12 mouse cellular contexts compared by ENCODE assay signal in the genomic region with DNA sequence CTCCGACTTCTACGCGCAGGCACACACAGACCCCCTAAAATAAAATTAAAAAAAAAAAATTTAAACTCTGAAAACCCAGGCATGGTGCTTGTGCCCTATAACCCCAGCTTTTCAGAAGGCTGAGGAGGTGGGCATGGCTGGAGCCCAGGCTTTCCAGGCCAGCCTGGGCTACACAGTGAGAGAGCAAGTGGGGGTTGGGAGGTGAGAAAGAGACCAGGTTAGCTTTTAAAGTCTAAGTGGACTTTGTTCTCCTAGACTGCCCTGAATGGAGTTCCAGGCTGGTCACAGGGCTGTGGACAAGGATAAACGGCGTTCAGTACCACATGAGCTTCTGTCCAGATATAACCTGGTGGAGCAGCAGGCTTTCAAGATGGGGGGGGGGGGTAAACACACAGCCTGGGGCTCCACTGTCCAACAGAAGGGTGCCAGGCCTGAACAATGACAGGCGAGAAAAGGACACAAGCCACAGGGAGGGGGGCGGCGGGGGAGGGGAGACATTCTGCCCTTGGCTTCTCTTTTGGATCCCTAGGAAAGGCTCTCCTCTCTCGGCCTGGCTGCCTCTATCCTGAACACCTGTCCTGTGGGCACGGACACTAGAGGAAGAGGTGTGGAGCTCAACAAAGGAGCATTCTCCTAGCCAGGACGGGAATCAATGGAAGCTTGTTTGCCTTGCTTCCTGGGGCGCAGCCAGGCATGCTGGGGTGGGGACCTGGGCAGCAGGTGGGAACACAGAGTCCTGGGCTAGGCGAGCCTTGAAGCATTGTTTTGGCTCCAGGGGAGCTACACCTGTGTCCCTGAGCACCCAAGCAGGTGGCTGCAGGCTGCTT. TPM values are rescaled to one million over a fixed set of nuclear protein-coding genes. Genes with fewer than 3 reads are reported as not detected.
DNase-seq lines count a peak whose midpoint lies in the region; ATAC-seq and TF ChIP-seq lines count a peak whose summit lies in the region.
"Had no signal": no experiment of that assay in that cellular context is flagged by ENCODE, and none has a peak within 500 bp of the region (broad histone marks: within the 10 kb centered on the region; RNA-seq: fewer than 3 reads in every experiment).

No protein-coding gene starts in this region.

- 58% methylated on average over 13 of the region's 13 CpGs for WGBS in forebrain, embryonic 10.5 days
- 59% methylated on average over 13 of the region's 13 CpGs for WGBS in forebrain, postnatal 0 days
- WGBS in midbrain, embryonic 13.5 days = 63% methylated on average over 13 of the region's 13 CpGs
- WGBS in midbrain, embryonic 14.5 days = 65% methylated on average over 13 of the region's 13 CpGs
- WGBS in heart, embryonic 15.5 days = 45% methylated on average over 13 of the region's 13 CpGs
- 63% methylated on average over 13 of the region's 13 CpGs for WGBS in stomach, embryonic 14.5 days

- no peak overlapping the region for H3K4me3 ChIP-seq in forebrain, embryonic 10.5 days
- no peak overlapping the region for H3K4me3 ChIP-seq in forebrain, postnatal 0 days (ENCODE audit: low read depth, low read length)
- H3K4me3 ChIP-seq in midbrain, embryonic 13.5 days (replicated peaks) = no peak overlapping the region
- no peak overlapping the region for H3K4me3 ChIP-seq in midbrain, embryonic 14.5 days (replicated peaks; ENCODE audit: low read depth, low read length)
- no peak overlapping the region for H3K4me3 ChIP-seq in heart, embryonic 15.5 days
- no peak overlapping the region for H3K4me3 ChIP-seq in stomach, embryonic 14.5 days (ENCODE audit: low read depth, low read length)
- H3K4me3 ChIP-seq: myocyte had no signal

- no peak for TF ChIP-seq CTCF in forebrain, postnatal 0 days (IDR thresholded peaks at IDR 0.05; ENCODE audit: low read depth)

- peaks cover 54% of the 10 kb centered on the region for H3K4me1 ChIP-seq in forebrain, embryonic 10.5 days
- no peaks in the 10 kb centered on the region; the same call in 1 of the 2 replicates for H3K4me1 ChIP-seq in forebrain, postnatal 0 days (ENCODE audit: insufficient read depth)
- peaks cover 31% of the 10 kb centered on the region for H3K4me1 ChIP-seq in midbrain, embryonic 13.5 days (replicated peaks)
- H3K4me1 ChIP-seq in midbrain, embryonic 14.5 days (ENCODE audit: control insufficient read depth, insufficient read depth, low read length) = peaks cover 7% of the 10 kb centered on the region
- peaks cover 36% of the 10 kb centered on the region for H3K4me1 ChIP-seq in heart, embryonic 15.5 days (replicated peaks)
- no peaks in the 10 kb centered on the region; the same call in 1 of the 2 replicates for H3K4me1 ChIP-seq in stomach, embryonic 14.5 days (ENCODE audit: control insufficient read depth, insufficient read depth, low read length)

- H3K36me3 ChIP-seq in forebrain, embryonic 10.5 days (replicated peaks) = no peaks in the 10 kb centered on the region
- H3K36me3 ChIP-seq in forebrain, postnatal 0 days (ENCODE audit: insufficient read depth) = no peaks in the 10 kb centered on the region
- no peaks in the 10 kb centered on the region for H3K36me3 ChIP-seq in midbrain, embryonic 13.5 days
- no peaks in the 10 kb centered on the region for H3K36me3 ChIP-seq in midbrain, embryonic 14.5 days (ENCODE audit: control insufficient read depth, insufficient read depth, low read length)
- no peaks in the 10 kb centered on the region for H3K36me3 ChIP-seq in heart, embryonic 15.5 days
- H3K36me3 ChIP-seq in stomach, embryonic 14.5 days (ENCODE audit: control insufficient read depth, insufficient read depth, low read length) = no peaks in the 10 kb centered on the region

- no peaks in the 10 kb centered on the region for H3K9me3 ChIP-seq in forebrain, embryonic 10.5 days
- no peaks in the 10 kb centered on the region for H3K9me3 ChIP-seq in forebrain, postnatal 0 days (ENCODE audit: low read length)
- H3K9me3 ChIP-seq in midbrain, embryonic 13.5 days = no peaks in the 10 kb centered on the region
- no peaks in the 10 kb centered on the region for H3K9me3 ChIP-seq in midbrain, embryonic 14.5 days (ENCODE audit: control insufficient read depth, low read length)
- no peaks in the 10 kb centered on the region for H3K9me3 ChIP-seq in heart, embryonic 15.5 days (replicated peaks)
- no peaks in the 10 kb centered on the region for H3K9me3 ChIP-seq in stomach, embryonic 14.5 days (ENCODE audit: control insufficient read depth, low read depth, low read length)

- H3K9ac ChIP-seq in forebrain, postnatal 0 days = no peak overlapping the region
- no peak overlapping the region for H3K9ac ChIP-seq in midbrain, embryonic 13.5 days (replicated peaks)
- no peak overlapping the region for H3K9ac ChIP-seq in midbrain, embryonic 14.5 days (replicated peaks; ENCODE audit: low read length)
- peak overlapping the region; percentile 44; the same call in 1 of the 2 replicates for H3K9ac ChIP-seq in heart, embryonic 15.5 days
- no peak overlapping the region for H3K9ac ChIP-seq in stomach, embryonic 14.5 days (replicated peaks; ENCODE audit: low read depth, low read length)

- no peak overlapping the region for H3K4me2 ChIP-seq in forebrain, postnatal 0 days (ENCODE audit: low read depth)
- H3K4me2 ChIP-seq in midbrain, embryonic 13.5 days (replicated peaks) = no peak overlapping the region
- no peak overlapping the region for H3K4me2 ChIP-seq in midbrain, embryonic 14.5 days (ENCODE audit: low read length)
- H3K4me2 ChIP-seq in heart, embryonic 15.5 days = no peak overlapping the region
- H3K4me2 ChIP-seq in stomach, embryonic 14.5 days (replicated peaks; ENCODE audit: low read depth, low read length) = no peak overlapping the region

- peaks cover 10% of the 10 kb centered on the region for H3K27me3 ChIP-seq in forebrain, embryonic 10.5 days (ENCODE audit: poor library complexity, severe bottlenecking)
- no peaks in the 10 kb centered on the region for H3K27me3 ChIP-seq in forebrain, postnatal 0 days (ENCODE audit: insufficient read depth, low read length)
- no peaks in the 10 kb centered on the region for H3K27me3 ChIP-seq in midbrain, embryonic 13.5 days
- no peaks in the 10 kb centered on the region for H3K27me3 ChIP-seq in midbrain, embryonic 14.5 days (ENCODE audit: control insufficient read depth, insufficient read depth, low read length)
- H3K27me3 ChIP-seq in heart, embryonic 15.5 days = no peaks in the 10 kb centered on the region
- no peaks in the 10 kb centered on the region for H3K27me3 ChIP-seq in stomach, embryonic 14.5 days (ENCODE audit: control insufficient read depth, insufficient read depth, low read length)

- H3K27ac ChIP-seq in forebrain, embryonic 10.5 days = peak overlapping the region; percentile 66
- H3K27ac ChIP-seq in forebrain, postnatal 0 days (ENCODE audit: low read depth, low read length) = no peak overlapping the region
- H3K27ac ChIP-seq in midbrain, embryonic 13.5 days = no peak overlapping the region
- no peak overlapping the region for H3K27ac ChIP-seq in midbrain, embryonic 14.5 days (replicated peaks; ENCODE audit: low read depth, low read length)
- H3K27ac ChIP-seq in heart, embryonic 15.5 days = peak overlapping the region; percentile 96
- H3K27ac ChIP-seq in stomach, embryonic 14.5 days (ENCODE audit: low read length) = peak overlapping the region; percentile 88

- DNase-seq in forebrain, embryonic 10.5 days (ENCODE audit: extremely low spot score, low spot score) = no peak
- no peak for DNase-seq in forebrain, postnatal 0 days
- no peak for DNase-seq in midbrain, embryonic 14.5 days
- no peak for DNase-seq in frontal cortex, adult 2 months (ENCODE audit: extremely low spot score in 1 of 2, low spot score in 1 of 2)
- no peak for DNase-seq in spleen, postnatal 14 days (ENCODE audit: low spot score in 2 of 2)

- ATAC-seq in forebrain, postnatal 0 days = no peak
- 0 out of 2 replicates have a peak, but pooled peaks have one; percentile 5 for ATAC-seq in midbrain, embryonic 13.5 days
- ATAC-seq in midbrain, embryonic 14.5 days (ENCODE audit: low FRiP score, low TSS enrichment) = no peak
- ATAC-seq in heart, embryonic 15.5 days (replicated peaks; ENCODE audit: insufficient number of reproducible peaks, insufficient read depth, low FRiP score, low read depth) = no peak
- ATAC-seq in stomach, embryonic 14.5 days (ENCODE audit: insufficient number of reproducible peaks, insufficient read depth, low FRiP score, low read depth) = peak; percentile 70

RNA-seq across cellular contexts. Expression of a gene that starts 27.9 kb away (rescaled TPM):
- not detected in 2 replicates for polyA plus RNA-seq in forebrain, embryonic 10.5 days (2016; fragmentation: Nextera tagmentation; extraction: Ambion mirVana)
- total RNA-seq in forebrain, postnatal 0 days (2014; rRNA removed) = not detected in 2 replicates
- not detected in 2 replicates for polyA plus RNA-seq in forebrain, postnatal 0 days (2015; fragmentation: Nextera tagmentation; extraction: Ambion mirVana)
- not detected in 2 replicates for polyA plus RNA-seq in midbrain, embryonic 13.5 days (2015; fragmentation: Nextera tagmentation; extraction: Ambion mirVana)
- not detected in 2 replicates for polyA plus RNA-seq in midbrain, embryonic 14.5 days (2014; fragmentation: Nextera tagmentation; extraction: Ambion mirVana)
- polyA plus RNA-seq in heart, embryonic 15.5 days (2015; fragmentation: Nextera tagmentation; extraction: Ambion mirVana) = 0.52 TPM in 1 of 2 replicates, not detected in the other
- polyA plus RNA-seq in stomach, embryonic 14.5 days (2014; fragmentation: Nextera tagmentation; extraction: Ambion mirVana) = not detected in 2 replicates
- not detected in 2 replicates for polyA plus RNA-seq in frontal cortex, adult 2 months (2012; rRNA removed)
- total RNA-seq: layer of hippocampus, postnatal 10 days had no signal
- polyA plus RNA-seq: forebrain, embryonic 11.5 days; myocyte; urinary bladder, adult 2 months had no signal

RNA-seq across cellular contexts. Expression of a gene that starts 46.3 kb away (rescaled TPM):
- polyA plus RNA-seq in forebrain, embryonic 10.5 days (2016; fragmentation: Nextera tagmentation; extraction: Ambion mirVana) = 152 and 158 TPM in 2 replicates
- 73.0 and 73.3 TPM in 2 replicates for total RNA-seq in forebrain, postnatal 0 days (2014; rRNA removed)
- polyA plus RNA-seq in forebrain, postnatal 0 days (2015; fragmentation: Nextera tagmentation; extraction: Ambion mirVana) = 71.9 and 76.8 TPM in 2 replicates
- polyA plus RNA-seq in midbrain, embryonic 13.5 days (2015; fragmentation: Nextera tagmentation; extraction: Ambion mirVana) = 79.5 and 83.0 TPM in 2 replicates
- polyA plus RNA-seq in midbrain, embryonic 14.5 days (2014; fragmentation: Nextera tagmentation; extraction: Ambion mirVana) = 77.0 and 95.2 TPM in 2 replicates
- polyA plus RNA-seq in heart, embryonic 15.5 days (2015; fragmentation: Nextera tagmentation; extraction: Ambion mirVana) = 86.3 and 90.7 TPM in 2 replicates
- 79.7 and 88.2 TPM in 2 replicates for polyA plus RNA-seq in stomach, embryonic 14.5 days (2014; fragmentation: Nextera tagmentation; extraction: Ambion mirVana)
- polyA plus RNA-seq in frontal cortex, adult 2 months (2012; rRNA removed) = 27.9 and 29.8 TPM in 2 replicates

RNA-seq across cellular contexts. Expression of a gene that starts 50.0 kb away (rescaled TPM):
- 13.8 and 14.3 TPM in 2 replicates for polyA plus RNA-seq in forebrain, embryonic 10.5 days (2016; fragmentation: Nextera tagmentation; extraction: Ambion mirVana)
- 2.9 and 6.0 TPM in 2 replicates for total RNA-seq in forebrain, postnatal 0 days (2014; rRNA removed)
- 4.2 and 5.3 TPM in 2 replicates for polyA plus RNA-seq in forebrain, postnatal 0 days (2015; fragmentation: Nextera tagmentation; extraction: Ambion mirVana)
- polyA plus RNA-seq in midbrain, embryonic 13.5 days (2015; fragmentation: Nextera tagmentation; extraction: Ambion mirVana) = 0.37 and 0.92 TPM in 2 replicates
- polyA plus RNA-seq in midbrain, embryonic 14.5 days (2014; fragmentation: Nextera tagmentation; extraction: Ambion mirVana) = 1.2 TPM in 2 replicates
- 21.5 and 26.4 TPM in 2 replicates for polyA plus RNA-seq in heart, embryonic 15.5 days (2015; fragmentation: Nextera tagmentation; extraction: Ambion mirVana)
- 1.4 and 1.9 TPM in 2 replicates for polyA plus RNA-seq in stomach, embryonic 14.5 days (2014; fragmentation: Nextera tagmentation; extraction: Ambion mirVana)
- 9.2 and 14.8 TPM in 2 replicates for polyA plus RNA-seq in frontal cortex, adult 2 months (2012; rRNA removed)
- polyA plus RNA-seq: myocyte had no signal

Comparison
In these comparisons a context has a peak if more than half of its experiments do, and no peak if none do; other contexts are left out.
1. H3K27ac ChIP-seq: peak in forebrain, embryonic 10.5 days (single experiment), heart, embryonic 15.5 days (single experiment) and stomach, embryonic 14.5 days (single experiment); none in forebrain, postnatal 0 days (single experiment), midbrain, embryonic 13.5 days (single experiment) and midbrain, embryonic 14.5 days (single experiment).
2. ATAC-seq: peak in midbrain, embryonic 13.5 days (single experiment) and stomach, embryonic 14.5 days (single experiment); none in forebrain, postnatal 0 days (single experiment), midbrain, embryonic 14.5 days (single experiment) and heart, embryonic 15.5 days (single experiment).